Mouse (Mus musculus) ES-E14 (cell line): ENCODE results near the gene Hes7. TPM values are rescaled to one million over a fixed set of nuclear protein-coding genes. Genes with fewer than 3 reads are reported as not detected.

Experiments used
- DNase-seq: peaks from one replicate; pipeline ENCODE4 v3.0.0-alpha.2; 2013; ENCODE audit warnings: low read depth, low spot score
- H3K27ac ChIP-seq: 2 replicates; pipeline ENCODE4 v1.5.1; 2012; ENCODE audit warnings: low read depth, mild to moderate bottlenecking, low read length, moderate library complexity, mixed read lengths; ENCODE audit not compliant: poor library complexity, insufficient read depth, severe bottlenecking
- H3K36me3 ChIP-seq: 2 replicates; pipeline ENCODE4 v1.6.1; 2012; ENCODE audit warnings: mild to moderate bottlenecking, low read length, moderate library complexity, mixed read lengths; ENCODE audit not compliant: control insufficient read depth, poor library complexity, insufficient read depth, severe bottlenecking
- H3K4me1 ChIP-seq, 2 experiments: fragments of 150-350 bp in 1 of 2; sonication (generic) in 1 of 2; 2 replicates each; pipeline ENCODE4 v1.6.1; 2012; ENCODE audit warnings: low read length in 2 of 2, mild to moderate bottlenecking in 1 of 2, mixed read lengths in 1 of 2; ENCODE audit not compliant: control insufficient read depth in 2 of 2, insufficient read depth in 2 of 2, poor library complexity in 1 of 2
- H3K4me3 ChIP-seq, 2 experiments: fragments of 150-350 bp in 1 of 2; sonication (generic) in 1 of 2; 2 replicates each; pipeline ENCODE4 v1.5.1; 2012; ENCODE audit warnings: low read length in 2 of 2, low read depth in 1 of 2, mild to moderate bottlenecking in 1 of 2, mixed read lengths in 1 of 2; ENCODE audit not compliant: insufficient read depth in 1 of 2, poor library complexity in 1 of 2, severe bottlenecking in 1 of 2
- H3K9ac ChIP-seq: 2 replicates; pipeline ENCODE4 v1.6.1; 2012; ENCODE audit warnings: low read depth, mild to moderate bottlenecking, low read length, mixed read lengths; ENCODE audit not compliant: poor library complexity, insufficient read depth, severe bottlenecking
- H3K9me3 ChIP-seq: fragments of 150-350 bp; sonication (generic); 2 replicates; pipeline ENCODE4 v1.6.1; 2012; ENCODE audit warnings: low read depth, mild to moderate bottlenecking, low read length; ENCODE audit not compliant: control insufficient read depth, insufficient read depth
- CHD2 ChIP-seq: IDR thresholded peaks from 2 replicates; pipeline ENCODE4 v1.6.1; 2014; ENCODE audit warnings: mild to moderate bottlenecking, low read depth, low read length, inconsistent platforms
- HCFC1 ChIP-seq: IDR thresholded peaks from 2 replicates; pipeline ENCODE4 v1.6.1; 2012; ENCODE audit warnings: low read length, inconsistent platforms, borderline replicate concordance; ENCODE audit not compliant: insufficient read depth
- MAFK ChIP-seq: IDR thresholded peaks from 2 replicates; pipeline ENCODE4 v1.6.1; 2014; ENCODE audit warnings: mild to moderate bottlenecking, low read depth, low read length, inconsistent platforms; ENCODE audit not compliant: insufficient read depth
- ZC3H11A ChIP-seq: IDR thresholded peaks from 2 replicates; pipeline ENCODE4 v1.6.1; 2012; ENCODE audit warnings: low read depth, mild to moderate bottlenecking, inconsistent platforms, low read length, borderline replicate concordance
- ZNF384 ChIP-seq: IDR thresholded peaks from 2 replicates; pipeline ENCODE4 v1.6.1; 2012; ENCODE audit warnings: low read depth, low read length, inconsistent platforms
- in situ Hi-C, 2 experiments: fragments of 600-800 bp; cut with MboI; formaldehyde crosslinking; loops; one replicate each; pipeline ENCODE4 v1.15.1; 2025; ENCODE audit warnings: low sequenced_read_pairs in 2 of 2, inconsistent platforms in 1 of 2; ENCODE audit not compliant: unreplicated experiment in 2 of 2
- total RNA-seq: library from RNA; depleted of rRNA; stranded (reverse); fragments of 300-350 nt; gene quantifications from 2 replicates; pipeline ENCODE4 v1.2.3, GENCODE M21; 2012

The Hes7 gene
- total RNA-seq, 1 experiment = not detected

DNA sequence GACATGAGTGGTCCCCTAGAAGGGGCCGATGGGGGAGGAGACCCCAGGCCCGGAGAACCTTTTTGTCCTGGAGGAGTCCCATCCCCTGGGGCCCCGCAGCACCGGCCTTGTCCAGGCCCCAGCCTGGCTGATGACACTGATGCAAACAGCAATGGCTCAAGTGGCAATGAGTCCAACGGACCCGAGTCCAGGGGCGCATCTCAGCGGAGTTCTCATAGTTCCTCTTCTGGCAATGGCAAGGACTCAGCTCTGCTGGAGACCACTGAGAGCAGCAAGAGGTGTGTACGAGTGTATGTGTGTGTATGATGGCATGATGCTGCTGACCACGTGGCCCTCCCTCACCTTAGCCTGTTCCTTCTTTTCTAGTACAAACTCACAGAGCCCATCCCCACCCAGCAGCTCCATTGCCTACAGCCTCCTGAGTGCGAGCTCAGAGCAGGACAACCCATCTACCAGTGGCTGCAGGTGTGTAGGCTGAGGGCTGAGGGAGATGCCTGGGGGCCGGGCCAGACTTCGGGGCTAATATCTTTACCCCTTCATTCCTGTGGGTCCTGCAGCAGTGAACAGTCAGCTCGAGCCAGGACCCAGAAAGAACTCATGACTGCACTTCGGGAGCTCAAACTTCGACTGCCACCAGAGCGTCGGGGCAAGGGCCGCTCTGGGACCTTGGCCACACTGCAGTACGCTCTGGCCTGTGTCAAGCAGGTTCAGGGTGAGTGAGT is 19.4 kb upstream of the Hes7 start:
- H3K36me3 ChIP-seq = peaks cover 50% of the 10 kb centered on the region
- TF ChIP-seq ZNF384 (no peak), CHD2 (no peak), MAFK (no peak), HCFC1 (no peak), ZC3H11A (no peak)
- peak overlapping the region; percentile 13; the same call in 1 of the 2 replicates for H3K9ac ChIP-seq
- H3K27ac ChIP-seq = no peak overlapping the region
- in situ Hi-C loops = no loop called here
- no peaks in the 10 kb centered on the region for H3K9me3 ChIP-seq
- H3K4me1 ChIP-seq = peaks cover 10 to 16% of the 10 kb centered on the region in 2 experiments; a peak in 3 of 4 replicates
- no peak overlapping the region for H3K4me3 ChIP-seq
- no peak for DNase-seq

DNA sequence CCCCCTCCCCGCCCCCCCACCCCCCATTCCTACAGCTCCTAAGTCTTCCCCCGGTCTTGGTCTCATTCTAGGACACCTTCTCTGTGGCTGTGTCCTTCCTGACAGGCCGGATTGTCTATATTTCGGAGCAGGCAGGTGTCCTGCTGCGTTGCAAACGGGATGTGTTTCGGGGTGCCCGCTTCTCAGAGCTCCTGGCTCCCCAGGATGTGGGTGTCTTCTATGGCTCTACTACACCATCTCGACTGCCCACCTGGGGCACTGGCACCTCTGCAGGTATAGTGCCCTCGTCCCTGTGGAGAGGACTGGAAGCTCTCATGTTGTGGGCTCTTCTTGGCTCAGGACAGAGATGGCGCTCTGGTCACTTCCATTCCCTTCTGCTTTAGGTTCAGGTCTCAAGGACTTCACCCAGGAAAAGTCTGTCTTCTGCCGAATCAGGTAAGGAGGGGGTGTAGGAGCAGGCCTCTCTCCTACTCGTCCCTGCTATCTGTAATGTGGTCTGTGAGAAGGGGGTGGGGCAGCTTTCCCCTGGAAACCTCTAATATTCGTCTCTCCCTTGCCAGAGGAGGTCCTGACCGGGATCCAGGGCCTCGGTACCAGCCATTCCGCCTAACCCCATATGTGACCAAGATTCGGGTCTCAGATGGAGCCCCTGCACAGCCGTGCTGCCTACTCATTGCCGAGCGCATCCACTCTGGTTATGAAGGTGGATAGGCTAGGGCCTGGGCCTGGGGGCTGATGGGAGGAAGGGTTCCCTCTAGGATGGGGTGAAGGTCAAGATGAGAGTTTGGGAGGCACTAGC is 18.4 kb upstream of the Hes7 start:
- in situ Hi-C loops = no loop called here
- no peak for DNase-seq
- TF ChIP-seq HCFC1 (no peak), ZNF384 (no peak), MAFK (no peak), CHD2 (no peak)
- Histone ChIP-seq H3K36me3 (peaks cover 56% of the 10 kb centered on the region), H3K27ac (no peak overlapping the region), H3K4me3 (no peak overlapping the region), H3K4me1 (peaks cover 10 to 14% of the 10 kb centered on the region in 2 experiments; a peak in 3 of 4 replicates), H3K9me3 (no peaks in the 10 kb centered on the region), H3K9ac (no peak overlapping the region)

DNA sequence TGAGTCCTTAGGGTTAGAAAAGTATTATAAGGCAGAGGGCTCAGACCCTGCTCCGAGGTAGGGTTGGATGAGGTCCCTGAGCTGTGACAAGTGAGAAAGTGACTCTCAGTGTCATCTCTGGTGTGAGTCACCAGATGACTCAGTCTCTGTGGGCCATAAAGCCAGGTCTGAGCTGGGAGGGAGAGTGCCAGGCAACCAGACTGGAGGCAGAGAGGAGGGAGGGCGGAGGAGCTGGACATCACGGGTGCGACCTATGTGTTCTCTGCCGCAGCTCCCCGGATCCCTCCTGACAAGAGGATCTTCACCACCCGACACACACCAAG is 17.8 kb upstream of the Hes7 start:
- Histone ChIP-seq H3K27ac (no peak overlapping the region), H3K9ac (no peak overlapping the region), H3K9me3 (no peaks in the 10 kb centered on the region), H3K4me3 (no peak overlapping the region), H3K36me3 (peaks cover 61% of the 10 kb centered on the region), H3K4me1 (peaks cover 7 to 11% of the 10 kb centered on the region in 2 experiments; a peak in 3 of 4 replicates)
- no peak for TF ChIP-seq CHD2
- TF ChIP-seq ZC3H11A = no peak
- TF ChIP-seq MAFK = no peak
- no peak for TF ChIP-seq ZNF384
- TF ChIP-seq HCFC1 = no peak
- no peak for DNase-seq
- in situ Hi-C loops = no loop called here

DNA sequence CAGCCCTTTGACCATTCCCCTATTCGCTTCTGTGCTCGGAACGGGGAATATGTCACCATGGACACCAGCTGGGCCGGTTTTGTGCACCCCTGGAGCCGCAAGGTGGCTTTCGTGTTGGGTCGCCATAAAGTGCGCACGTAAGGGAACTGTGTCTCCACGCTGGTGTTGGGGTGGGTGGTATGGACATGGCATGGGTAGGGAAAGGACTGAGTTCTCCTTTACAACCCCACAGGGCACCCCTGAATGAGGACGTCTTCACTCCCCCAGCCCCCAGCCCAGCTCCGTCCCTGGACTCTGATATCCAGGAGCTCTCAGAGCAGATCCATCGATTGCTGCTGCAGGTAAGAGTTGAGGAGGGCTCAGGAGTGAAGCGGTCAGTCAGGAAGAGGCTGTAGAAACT is 17.1 kb upstream of the Hes7 start:
- Histone ChIP-seq H3K36me3 (peaks cover 65% of the 10 kb centered on the region), H3K4me1 (peaks cover 3 to 5% of the 10 kb centered on the region in 2 experiments; a peak in 2 of 4 replicates), H3K4me3 (no peak overlapping the region), H3K9ac (no peak overlapping the region), H3K9me3 (no peaks in the 10 kb centered on the region), H3K27ac (no peak overlapping the region)
- no peak for TF ChIP-seq HCFC1
- no peak for TF ChIP-seq ZNF384
- no peak for TF ChIP-seq CHD2
- no peak for TF ChIP-seq MAFK
- no peak for TF ChIP-seq ZC3H11A
- in situ Hi-C loops = no loop called here
- DNase-seq = no peak
